Mouse (Mus musculus): ENCODE measurements around the gene Tenm2. TPM values are rescaled to one million over a fixed set of nuclear protein-coding genes. Genes with fewer than 3 reads are reported as not detected.

Gene Tenm2
- polyA plus RNA-seq, 1 experiment from 2014 or later: not detected

DNA sequence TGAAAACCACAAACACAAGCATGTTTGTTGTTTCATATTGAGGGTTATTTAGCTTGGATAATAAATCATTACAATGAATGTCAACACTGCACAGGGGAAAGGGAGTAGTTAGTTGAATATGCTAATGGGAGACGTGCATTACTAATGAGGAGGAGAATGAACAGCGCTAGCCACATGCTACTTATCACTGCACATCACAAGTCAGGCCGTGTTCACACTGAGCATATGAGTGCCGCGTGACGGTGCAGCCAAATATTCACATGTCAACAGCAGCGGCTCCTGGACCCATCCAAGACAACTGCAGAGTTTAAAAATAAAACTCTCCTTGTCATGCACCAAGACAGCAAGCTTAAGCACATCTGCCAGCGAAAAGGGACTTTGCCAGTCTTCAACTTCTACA, 753.6 kb downstream of the Tenm2 start:
- H3K9ac ChIP-seq (replicated peaks): no peak overlapping the region

DNA sequence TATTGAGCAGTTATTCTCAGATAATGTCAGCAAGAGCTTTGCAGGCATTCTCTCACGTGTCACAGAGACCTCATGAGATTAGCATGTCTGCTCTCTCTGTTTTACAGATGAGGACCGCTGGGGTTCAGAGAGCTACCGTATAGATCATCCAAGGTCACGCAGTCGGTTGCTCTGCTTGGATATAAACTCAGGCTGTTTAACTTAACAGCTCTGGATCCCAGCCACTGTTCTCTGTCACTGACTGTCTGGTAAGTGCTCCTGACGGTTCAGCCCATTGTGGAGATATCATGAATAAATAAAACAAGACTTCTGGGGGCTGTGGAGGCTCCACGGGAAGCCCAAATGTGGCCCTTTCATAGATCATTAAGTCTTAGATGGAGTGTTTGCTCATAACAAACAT, 754.2 kb downstream of the Tenm2 start:
- no peaks in the 10 kb centered on the region for H3K36me3 ChIP-seq (replicated peaks; ENCODE audit: insufficient read depth, low read length)
- TF ChIP-seq CTCF (IDR thresholded peaks at IDR 0.05; ENCODE audit: low read depth): no peak
- no peak for TF ChIP-seq EP300 (IDR thresholded peaks at IDR 0.05; ENCODE audit: low read depth)
- H3K4me3 ChIP-seq (ENCODE audit: low read depth, low read length): no peak overlapping the region
- no peaks in the 10 kb centered on the region for H3K9me3 ChIP-seq (ENCODE audit: low read length)
- ATAC-seq (no peak), DNase-seq (no peak)
- no peak overlapping the region for H3K27ac ChIP-seq (ENCODE audit: low read depth)
- H3K9ac ChIP-seq (replicated peaks): no peak overlapping the region
- no peak overlapping the region for H3K4me2 ChIP-seq (ENCODE audit: low read depth, low read length)
- no peaks in the 10 kb centered on the region for H3K27me3 ChIP-seq (ENCODE audit: insufficient read depth, low read length)
- H3K4me1 ChIP-seq (ENCODE audit: insufficient read depth): no peaks in the 10 kb centered on the region
- 53% methylated on average over 7 of the region's 7 CpGs for WGBS (ENCODE audit: insufficient replicate concordance)

More for the DNA sequence above, 753.6 kb downstream of the Tenm2 start:
- H3K36me3 ChIP-seq (replicated peaks; ENCODE audit: insufficient read depth, low read length): no peaks in the 10 kb centered on the region
- WGBS (ENCODE audit: insufficient replicate concordance): 77% methylated on average over 8 of the region's 8 CpGs
- H3K4me3 ChIP-seq (ENCODE audit: low read depth, low read length): no peak overlapping the region
- no peak overlapping the region for H3K4me2 ChIP-seq (ENCODE audit: low read depth, low read length)
- ATAC-seq: no peak
- TF ChIP-seq EP300 (IDR thresholded peaks at IDR 0.05; ENCODE audit: low read depth) (no peak), CTCF (IDR thresholded peaks at IDR 0.05; ENCODE audit: low read depth) (no peak)
- no peak for DNase-seq
- no peaks in the 10 kb centered on the region for H3K27me3 ChIP-seq (ENCODE audit: insufficient read depth, low read length)
- H3K27ac ChIP-seq (ENCODE audit: low read depth): no peak overlapping the region
- H3K9me3 ChIP-seq (ENCODE audit: low read length): no peaks in the 10 kb centered on the region
- H3K4me1 ChIP-seq (ENCODE audit: insufficient read depth): no peaks in the 10 kb centered on the region

DNA sequence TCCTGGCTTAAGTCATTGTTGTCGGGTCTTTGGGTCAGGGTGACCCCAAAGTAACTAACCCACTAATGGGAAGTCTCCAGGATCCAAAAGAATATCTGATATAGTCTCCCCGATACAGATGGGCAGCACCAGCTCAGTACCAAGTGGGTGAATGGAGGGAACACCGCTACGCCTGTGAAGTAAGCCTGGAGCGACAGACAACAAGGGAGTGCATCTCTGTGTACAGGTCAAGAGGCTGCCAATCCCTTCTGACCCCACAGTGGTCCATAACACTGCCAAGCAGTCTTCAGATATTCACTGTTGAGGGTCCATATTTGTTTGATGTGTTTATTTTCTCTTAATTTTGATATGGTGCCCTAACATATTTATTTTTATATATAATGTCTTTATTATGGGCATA, 754.7 kb downstream of the Tenm2 start:
- Histone ChIP-seq H3K4me3 (ENCODE audit: low read depth, low read length) (no peak overlapping the region), H3K27me3 (ENCODE audit: insufficient read depth, low read length) (no peaks in the 10 kb centered on the region), H3K27ac (ENCODE audit: low read depth) (no peak overlapping the region), H3K4me2 (ENCODE audit: low read depth, low read length) (no peak overlapping the region), H3K4me1 (ENCODE audit: insufficient read depth) (no peaks in the 10 kb centered on the region), H3K36me3 (replicated peaks; ENCODE audit: insufficient read depth, low read length) (no peaks in the 10 kb centered on the region), H3K9ac (replicated peaks) (no peak overlapping the region), H3K9me3 (ENCODE audit: low read length) (no peaks in the 10 kb centered on the region)
- TF ChIP-seq CTCF (IDR thresholded peaks at IDR 0.05; ENCODE audit: low read depth): no peak
- TF ChIP-seq EP300 (IDR thresholded peaks at IDR 0.05; ENCODE audit: low read depth): no peak
- DNase-seq: no peak
- WGBS (ENCODE audit: insufficient replicate concordance): 80% methylated on average over 5 of the region's 5 CpGs
- ATAC-seq: no peak

DNA sequence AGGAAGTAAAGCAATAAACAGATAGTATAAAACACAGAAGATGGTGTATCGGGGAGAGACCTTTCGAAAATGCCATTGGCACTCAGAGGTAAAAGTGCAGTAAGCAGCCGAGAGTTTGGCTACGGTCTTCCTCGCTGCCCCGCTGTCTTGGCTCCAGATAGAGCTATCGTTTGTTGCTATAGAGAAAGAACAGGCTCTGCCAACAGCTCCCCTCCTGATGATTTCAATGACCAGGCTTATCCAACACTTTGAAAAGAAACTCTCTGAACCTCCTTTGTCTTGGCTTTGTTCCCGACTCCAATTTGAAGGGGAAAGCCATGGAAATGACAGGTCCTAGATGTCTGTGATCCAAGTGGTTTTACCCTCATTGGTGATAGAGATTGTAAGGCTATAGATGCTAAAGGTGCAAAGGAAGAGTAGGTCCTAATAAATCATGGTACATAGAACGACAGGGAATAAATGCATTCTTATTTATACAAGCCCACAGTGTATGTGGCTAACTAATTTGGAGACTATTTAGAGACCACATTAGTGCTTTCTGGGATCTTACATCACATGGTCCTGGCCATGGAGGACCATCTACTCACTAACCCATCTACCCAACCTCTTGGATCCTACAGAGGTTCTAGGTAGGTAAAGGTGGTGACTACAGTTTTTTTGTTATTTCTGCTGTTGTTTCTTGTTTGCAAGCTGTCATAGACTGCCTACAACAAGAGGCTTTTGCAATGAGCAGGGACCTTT, 765.8 kb downstream of the Tenm2 start:
- no peak for TF ChIP-seq CTCF (IDR thresholded peaks at IDR 0.05; ENCODE audit: low read depth)
- TF ChIP-seq EP300 (IDR thresholded peaks at IDR 0.05; ENCODE audit: low read depth): no peak
- 78% methylated on average over 9 of the region's 9 CpGs for WGBS (ENCODE audit: insufficient replicate concordance)

DNA sequence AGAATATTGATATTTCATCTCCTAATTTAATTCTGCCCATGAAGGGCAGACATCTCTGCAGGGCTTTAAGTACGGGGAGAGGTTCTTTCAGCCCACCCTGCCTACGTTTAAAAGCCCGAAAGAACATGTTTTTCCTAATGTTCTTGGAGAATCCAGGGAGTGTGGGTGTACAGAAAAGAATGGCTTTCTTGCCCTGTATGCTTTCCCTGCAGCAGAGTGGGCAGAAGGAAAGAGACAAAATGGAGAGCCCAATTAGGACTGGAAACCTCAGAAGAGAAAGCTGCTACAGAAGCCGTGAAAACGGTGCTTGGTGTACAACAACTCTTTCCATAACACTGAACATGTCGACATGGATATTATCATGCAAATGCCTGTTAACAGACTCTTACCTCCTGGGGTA, 777.3 kb downstream of the Tenm2 start:
- no peak for DNase-seq
- Histone ChIP-seq H3K9me3 (ENCODE audit: low read length) (no peaks in the 10 kb centered on the region), H3K4me3 (ENCODE audit: low read depth, low read length) (no peak overlapping the region), H3K27me3 (ENCODE audit: insufficient read depth, low read length) (no peaks in the 10 kb centered on the region), H3K4me1 (ENCODE audit: insufficient read depth) (no peaks in the 10 kb centered on the region), H3K36me3 (replicated peaks; ENCODE audit: insufficient read depth, low read length) (no peaks in the 10 kb centered on the region), H3K4me2 (ENCODE audit: low read depth, low read length) (no peak overlapping the region), H3K9ac (replicated peaks) (no peak overlapping the region), H3K27ac (ENCODE audit: low read depth) (no peak overlapping the region)
- no peak for TF ChIP-seq EP300 (IDR thresholded peaks at IDR 0.05; ENCODE audit: low read depth)
- TF ChIP-seq CTCF (IDR thresholded peaks at IDR 0.05; ENCODE audit: low read depth): no peak
- ATAC-seq: no peak
- WGBS (ENCODE audit: insufficient replicate concordance): 62% methylated on average over 6 of the region's 6 CpGs

More for the DNA sequence above, 765.8 kb downstream of the Tenm2 start:
- H3K9ac ChIP-seq (replicated peaks): no peak overlapping the region
- no peak overlapping the region for H3K27ac ChIP-seq (ENCODE audit: low read depth)
- no peaks in the 10 kb centered on the region for H3K4me1 ChIP-seq (ENCODE audit: insufficient read depth)
- H3K4me2 ChIP-seq (ENCODE audit: low read depth, low read length): no peak overlapping the region
- no peaks in the 10 kb centered on the region for H3K36me3 ChIP-seq (replicated peaks; ENCODE audit: insufficient read depth, low read length)
- H3K9me3 ChIP-seq (ENCODE audit: low read length): no peaks in the 10 kb centered on the region
- H3K27me3 ChIP-seq (ENCODE audit: insufficient read depth, low read length): no peaks in the 10 kb centered on the region
- ATAC-seq (no peak), DNase-seq (no peak)
- H3K4me3 ChIP-seq (ENCODE audit: low read depth, low read length): no peak overlapping the region

DNA sequence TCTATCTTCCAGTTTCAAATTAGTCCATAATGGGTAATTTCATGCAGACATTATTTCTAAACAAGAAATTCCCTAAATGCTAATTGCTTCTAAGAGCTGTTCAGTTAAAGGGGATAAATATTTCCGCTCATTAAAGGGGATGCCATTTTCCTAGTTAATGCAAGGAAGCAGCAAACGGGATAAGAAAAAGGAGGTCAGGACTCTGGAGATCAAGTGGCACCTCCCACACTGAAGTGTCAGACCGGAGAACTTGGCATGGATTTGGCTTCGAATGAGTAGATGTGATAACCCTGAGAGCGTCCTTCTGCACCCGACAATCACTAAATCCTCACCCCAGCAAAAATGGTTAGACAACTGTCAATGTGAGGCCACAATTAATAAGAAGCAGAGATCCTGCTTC, 781.7 kb downstream of the Tenm2 start:
- no peaks in the 10 kb centered on the region for H3K27me3 ChIP-seq (ENCODE audit: insufficient read depth, low read length)
- H3K9ac ChIP-seq (replicated peaks): no peak overlapping the region
- no peaks in the 10 kb centered on the region for H3K4me1 ChIP-seq (ENCODE audit: insufficient read depth)
- TF ChIP-seq CTCF (IDR thresholded peaks at IDR 0.05; ENCODE audit: low read depth): no peak
- TF ChIP-seq EP300 (IDR thresholded peaks at IDR 0.05; ENCODE audit: low read depth): no peak
- no peaks in the 10 kb centered on the region for H3K36me3 ChIP-seq (replicated peaks; ENCODE audit: insufficient read depth, low read length)
- ATAC-seq (no peak), DNase-seq (no peak)
- no peak overlapping the region for H3K4me3 ChIP-seq (ENCODE audit: low read depth, low read length)
- 72% methylated on average over 6 of the region's 6 CpGs for WGBS (ENCODE audit: insufficient replicate concordance)
- H3K9me3 ChIP-seq (ENCODE audit: low read length): no peaks in the 10 kb centered on the region
- H3K27ac ChIP-seq (ENCODE audit: low read depth): no peak overlapping the region
- no peak overlapping the region for H3K4me2 ChIP-seq (ENCODE audit: low read depth, low read length)
